Mouse (Mus musculus): ENCODE data around the gene Mep1a.
"Not testable (repeated sequence)": the region's sequence is repeated elsewhere in the genome, so short reads cannot be mapped to it uniquely, and the experiment has no call there.

Mep1a gene

GRCm38 (mm10) chr17:43502592-43502991 lies at the start of gene Mep1a:
Mep1a (minus strand) TSS chr17:43502812.
- DNase-seq (ENCODE audit: low spot score), result no peak

GRCm38 (mm10) chr17:43551122-43551630 lies 48.6 kb upstream of the Mep1a start:
- DNase-seq (ENCODE audit: low spot score), result no peak

GRCm38 (mm10) chr17:43544040-43544439 lies 41.4 kb upstream of the Mep1a start:
- DNase-seq (ENCODE audit: low spot score), result no peak

- DNase-seq (ENCODE audit: low spot score), result no peak
Measured at GRCm38 (mm10) chr17:43543539-43543938, 40.9 kb upstream of the Mep1a start, which contains the start of gene Ankrd66. Ankrd66 (minus strand) TSS chr17:43543639.

- no peak for DNase-seq (ENCODE audit: low spot score)
Measured at GRCm38 (mm10) chr17:43538767-43539166, 36.2 kb upstream of the Mep1a start.

- DNase-seq (ENCODE audit: low spot score), result not testable (repeated sequence)
Measured at GRCm38 (mm10) chr17:43536841-43537240, 34.2 kb upstream of the Mep1a start.

- no peak for DNase-seq (ENCODE audit: low spot score)
Measured at GRCm38 (mm10) chr17:43534362-43535222, 32.0 kb upstream of the Mep1a start.

- DNase-seq (ENCODE audit: low spot score), result no peak
Measured at GRCm38 (mm10) chr17:43531192-43531591, 28.6 kb upstream of the Mep1a start.

- DNase-seq (ENCODE audit: low spot score), result no peak
Measured at GRCm38 (mm10) chr17:43530507-43530906, 27.9 kb upstream of the Mep1a start.

- peak; percentile 74 for DNase-seq (ENCODE audit: low spot score)
Measured at GRCm38 (mm10) chr17:43520166-43520565, 17.6 kb upstream of the Mep1a start.

- peak; percentile 91 for DNase-seq (ENCODE audit: low spot score)
Measured at GRCm38 (mm10) chr17:43518644-43519409, 16.2 kb upstream of the Mep1a start.

- DNase-seq (ENCODE audit: low spot score), result no peak
Measured at GRCm38 (mm10) chr17:43510782-43511181, 8.2 kb upstream of the Mep1a start.

GRCm38 (mm10) chr17:43504594-43504934 lies 2.0 kb upstream of the Mep1a start:
- DNase-seq (ENCODE audit: low spot score), result no peak

- DNase-seq (ENCODE audit: low spot score), result no peak
Measured at GRCm38 (mm10) chr17:43503861-43504593, 1.4 kb upstream of the Mep1a start.

GRCm38 (mm10) chr17:43501631-43502030 lies 981 bp downstream of the Mep1a start:
- DNase-seq (ENCODE audit: low spot score), result no peak

- DNase-seq (ENCODE audit: low spot score), result no peak
Measured at GRCm38 (mm10) chr17:43501223-43501622, 1.4 kb downstream of the Mep1a start.

- DNase-seq (ENCODE audit: low spot score), result no peak
Measured at GRCm38 (mm10) chr17:43500513-43500912, 2.1 kb downstream of the Mep1a start.

GRCm38 (mm10) chr17:43497521-43497920 lies 5.1 kb downstream of the Mep1a start:
- no peak for DNase-seq (ENCODE audit: low spot score)

- no peak for DNase-seq (ENCODE audit: low spot score)
Measured at GRCm38 (mm10) chr17:43495502-43495901, 7.1 kb downstream of the Mep1a start.

- not testable (repeated sequence) for DNase-seq (ENCODE audit: low spot score)
Measured at GRCm38 (mm10) chr17:43490371-43490770, 12.2 kb downstream of the Mep1a start.

GRCm38 (mm10) chr17:43488439-43489151 lies 14.0 kb downstream of the Mep1a start:
- no peak for DNase-seq (ENCODE audit: low spot score)

GRCm38 (mm10) chr17:43485982-43486381 lies 16.6 kb downstream of the Mep1a start:
- DNase-seq (ENCODE audit: low spot score), result no peak
